Mouse (Mus musculus) thymus, adult 2 months (tissue): ENCODE data around the gene Zfp639. TPM values are rescaled to one million over a fixed set of nuclear protein-coding genes. Genes with fewer than 3 reads are reported as not detected.

Experiments
- DNase-seq: peaks from one replicate; pipeline ENCODE4 v3.0.0; 2021
- H3K27ac ChIP-seq: fragments of 200-500 bp; 2 replicates; pipeline ENCODE4 v1.5.1; 2012; ENCODE audit warnings: low read length, control low read depth; ENCODE audit not compliant: control insufficient read depth, insufficient read depth
- H3K27me3 ChIP-seq: fragments of 200-500 bp; 2 replicates; pipeline ENCODE4 v1.6.1; 2012; ENCODE audit warnings: mild to moderate bottlenecking, low read length, moderate library complexity, mixed read lengths; ENCODE audit not compliant: control insufficient read depth, insufficient read depth
- H3K36me3 ChIP-seq: fragments of 200-500 bp; 2 replicates; pipeline ENCODE4 v1.6.1; 2012; ENCODE audit warnings: mild to moderate bottlenecking, low read length, moderate library complexity; ENCODE audit not compliant: control insufficient read depth, insufficient read depth
- H3K4me1 ChIP-seq: fragments of 200-500 bp; replicated peaks from 2 replicates; pipeline ENCODE4 v1.6.1; 2012; ENCODE audit warnings: low read length; ENCODE audit not compliant: control insufficient read depth, insufficient read depth
- H3K4me3 ChIP-seq: fragments of 200-500 bp; 2 replicates; pipeline ENCODE4 v1.5.1; 2012; ENCODE audit warnings: mild to moderate bottlenecking, low read length, control low read depth, moderate library complexity; ENCODE audit not compliant: control insufficient read depth, insufficient read depth
- CTCF ChIP-seq: fragments of 200-500 bp; IDR thresholded peaks from 2 replicates; pipeline ENCODE4 v1.5.1; 2012; ENCODE audit warnings: mild to moderate bottlenecking, control low read depth, low read length, moderate library complexity, borderline replicate concordance; ENCODE audit not compliant: control insufficient read depth, poor library complexity, insufficient read depth; ENCODE audit errors: extremely low read depth
- POLR2A ChIP-seq: fragments of 200-500 bp; IDR thresholded peaks from 2 replicates; pipeline ENCODE4 v1.6.1; 2012; ENCODE audit warnings: mild to moderate bottlenecking, low read length, control low read depth, moderate library complexity; ENCODE audit not compliant: control insufficient read depth, poor library complexity, insufficient read depth; ENCODE audit errors: extremely low read depth
- WGBS: fragments of 180-500 bp; shearing (Covaris S2); methylation state at CpG from one replicate; pipeline ENCODE4 v1.1.7; 2018; 5-methylcytosine and 5-hydroxymethylcytosine counted together
- polyA plus RNA-seq: library from polyadenylated mRNA; depleted of rRNA; stranded (reverse); fragments of >200 nt; gene quantifications from 2 replicates; pipeline ENCODE4 v1.2.3, GENCODE M21; 2012

Gene Zfp639
- polyA plus RNA-seq, 1 experiment = 33.5 TPM

DNA sequence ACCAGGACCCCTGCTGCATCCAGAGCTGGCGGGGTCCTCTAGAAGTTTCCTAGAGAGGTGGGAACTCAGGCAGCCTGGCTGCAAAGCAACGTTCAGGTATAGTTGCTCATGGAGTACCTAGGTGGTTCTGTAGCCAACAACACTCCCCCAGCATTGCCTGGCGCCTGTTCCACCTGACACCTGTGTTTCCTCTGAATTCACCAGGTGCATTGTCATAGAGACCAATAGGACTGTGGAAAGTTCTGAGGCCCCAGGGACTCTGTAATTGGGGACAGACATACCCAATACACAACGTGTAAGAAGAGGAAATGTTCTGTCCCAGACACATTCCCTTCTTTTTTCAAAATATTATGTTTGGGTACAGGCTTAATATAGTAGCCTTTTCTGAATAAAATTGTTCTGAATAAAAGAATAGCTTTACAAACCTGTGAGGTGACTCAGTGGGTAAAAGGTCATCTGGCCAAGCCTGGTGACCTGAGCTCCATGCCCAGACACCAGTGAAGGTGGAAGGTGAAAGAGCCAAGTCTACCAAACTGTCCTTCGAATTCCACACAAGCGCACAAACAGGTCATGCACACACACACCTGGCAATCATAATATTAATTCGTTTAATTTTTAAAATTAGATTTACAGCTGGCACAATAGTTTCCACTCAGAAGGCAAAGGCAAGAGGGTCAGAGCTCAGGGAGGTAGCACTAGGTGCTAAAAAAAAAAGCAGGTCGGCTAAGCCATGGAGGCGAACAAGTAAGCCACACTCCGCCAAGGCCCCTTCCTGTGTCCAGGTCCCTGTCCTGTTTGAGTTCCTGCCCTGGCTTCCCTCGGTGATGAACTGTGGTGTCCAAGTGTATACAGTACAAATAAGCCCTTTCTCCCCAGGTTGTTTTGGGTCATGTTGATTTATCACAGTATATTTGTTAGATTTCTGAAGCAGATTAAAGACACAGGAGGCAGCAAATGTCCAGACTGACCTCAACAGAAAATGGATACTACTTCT lies 17.7 kb upstream of the Zfp639 start, which contains the start of gene Kcnmb3:
Gene Kcnmb3 (minus strand): TSS at position 135 of the 994 bp plus-strand sequence.
- TF ChIP-seq CTCF (no peak), POLR2A (no peak)
- Histone ChIP-seq H3K27me3 (no peaks in the 10 kb centered on the region), H3K27ac (no peak within 1 kb of the TSS), H3K4me3 (no peak within 1 kb of the TSS), H3K4me1 (no peaks in the 10 kb centered on the region), H3K36me3 (no peaks in the 10 kb centered on the region)
- DNase-seq = no peak
- whole genome bisulfite sequencing = 83% methylated on average over 11 of the region's 11 CpGs

DNA sequence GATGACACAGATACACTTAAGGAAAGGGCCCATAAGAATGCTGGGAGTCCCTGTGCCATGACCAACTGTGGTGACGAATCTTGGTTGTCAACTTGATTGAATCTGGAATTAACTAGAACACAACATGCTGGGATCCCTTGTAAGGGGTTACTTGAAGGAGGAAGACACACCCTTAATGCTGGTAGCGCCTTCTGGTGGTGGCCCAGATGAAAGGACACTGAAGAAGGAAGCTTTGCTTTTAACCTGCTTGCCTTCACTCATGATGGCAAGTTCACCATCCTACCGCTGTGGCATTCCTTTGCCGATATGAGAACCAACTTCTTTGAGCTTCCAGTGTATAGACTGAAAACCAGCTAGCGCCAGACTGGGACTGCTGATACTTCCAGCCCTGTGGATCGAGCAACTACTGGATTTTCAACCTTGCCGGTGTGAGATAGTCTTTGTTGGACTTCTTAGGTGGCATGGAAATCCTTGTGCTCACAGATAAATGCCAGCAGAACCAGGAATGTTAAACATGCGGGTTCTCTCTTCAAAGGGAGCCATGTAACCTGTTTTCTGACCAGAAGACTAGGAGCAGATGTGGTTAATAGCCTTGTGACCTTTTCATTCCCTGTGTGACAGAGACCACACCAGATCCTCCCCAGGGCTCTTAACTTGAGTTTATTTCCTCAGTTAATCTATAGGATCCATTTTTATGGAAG lies 15.5 kb upstream of the Zfp639 start:
- no peaks in the 10 kb centered on the region for H3K4me1 ChIP-seq
- no peak for TF ChIP-seq POLR2A
- no peak for TF ChIP-seq CTCF
- no peak overlapping the region for H3K4me3 ChIP-seq
- no peaks in the 10 kb centered on the region for H3K27me3 ChIP-seq
- H3K36me3 ChIP-seq = no peaks in the 10 kb centered on the region
- WGBS = 87% methylated on average over 8 of the region's 8 CpGs
- DNase-seq = peak; percentile 34
- no peak overlapping the region for H3K27ac ChIP-seq

- no peak overlapping the region for H3K27ac ChIP-seq
- no peak for DNase-seq
- TF ChIP-seq POLR2A (no peak), CTCF (no peak)
- no peaks in the 10 kb centered on the region for H3K36me3 ChIP-seq
- H3K4me1 ChIP-seq = no peaks in the 10 kb centered on the region
- no peak overlapping the region for H3K4me3 ChIP-seq
- WGBS = 77% methylated on average over 8 of the region's 8 CpGs
- no peaks in the 10 kb centered on the region for H3K27me3 ChIP-seq
These were observed 14.8 kb upstream of the Zfp639 start for GRCm38 (mm10) chr3:32495088-32495770.

GRCm38 (mm10) chr3:32495856-32496710 lies 14.0 kb upstream of the Zfp639 start:
- WGBS = 81% methylated on average over 8 of the region's 8 CpGs
- Histone ChIP-seq H3K4me3 (no peak overlapping the region), H3K4me1 (no peaks in the 10 kb centered on the region), H3K36me3 (no peaks in the 10 kb centered on the region), H3K27ac (no peak overlapping the region), H3K27me3 (no peaks in the 10 kb centered on the region)
- no peak for DNase-seq
- TF ChIP-seq POLR2A = no peak
- no peak for TF ChIP-seq CTCF

GRCm38 (mm10) chr3:32496711-32497070 lies 13.4 kb upstream of the Zfp639 start:
- Histone ChIP-seq H3K4me3 (no peak overlapping the region), H3K27ac (no peak overlapping the region), H3K36me3 (no peaks in the 10 kb centered on the region), H3K27me3 (no peaks in the 10 kb centered on the region), H3K4me1 (no peaks in the 10 kb centered on the region)
- 96% methylated on average over 1 of the region's 1 CpGs for WGBS
- DNase-seq = no peak
- TF ChIP-seq POLR2A (no peak), CTCF (no peak)

DNA sequence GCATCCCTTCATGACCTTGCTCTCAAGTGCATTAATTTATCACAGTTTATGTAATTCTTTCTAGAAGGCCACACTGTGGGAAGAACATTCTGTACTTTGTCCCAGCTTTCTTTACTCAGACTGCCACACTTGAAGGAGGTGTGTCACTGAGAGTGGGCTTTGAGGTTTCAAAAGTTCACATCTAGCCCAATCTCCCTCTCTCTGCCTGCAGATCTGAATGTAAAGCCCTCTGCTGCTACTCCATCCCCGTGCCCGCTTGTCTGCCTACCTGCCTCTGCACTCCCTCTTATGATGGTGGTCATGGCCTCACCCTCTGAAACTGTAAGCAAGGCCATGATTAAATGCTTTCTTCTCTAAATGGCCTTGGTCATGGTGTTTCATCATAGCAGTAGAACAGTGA lies 9.7 kb upstream of the Zfp639 start:
- TF ChIP-seq POLR2A (no peak), CTCF (no peak)
- Histone ChIP-seq H3K27ac (no peak overlapping the region), H3K4me1 (no peaks in the 10 kb centered on the region), H3K27me3 (no peaks in the 10 kb centered on the region), H3K4me3 (no peak overlapping the region), H3K36me3 (no peaks in the 10 kb centered on the region)
- WGBS = 93% methylated on average over 2 of the region's 2 CpGs
- DNase-seq = no peak
